ENCODE assay signal across 8 mouse cellular contexts in genomic region chr13:23299999-23300341, GRCm38 (mm10). TPM values are rescaled to one million over a fixed set of nuclear protein-coding genes. Genes with fewer than 3 reads are reported as not detected.
A peak's percentile ranks its signal among the peaks of the same experiment; 100 is the strongest.
DNase-seq lines count a peak whose midpoint lies in the region; ATAC-seq and TF ChIP-seq lines count a peak whose summit lies in the region.

No protein-coding gene starts in this region.

- H3K4me2 ChIP-seq in forebrain, embryonic 14.5 days (ENCODE audit: low read length) = peak overlapping the region; percentile 54
- H3K4me2 ChIP-seq in lung, postnatal 0 days (replicated peaks; ENCODE audit: low read depth, low read length) = peak overlapping the region; percentile 39

- H3K27ac ChIP-seq in forebrain, embryonic 14.5 days (ENCODE audit: low read depth, low read length) = no peak overlapping the region
- H3K27ac ChIP-seq in lung, postnatal 0 days (ENCODE audit: low read length) = no peak overlapping the region

- peaks cover 3% of the 10 kb centered on the region; the same call in 1 of the 2 replicates for H3K4me1 ChIP-seq in forebrain, embryonic 14.5 days (ENCODE audit: control insufficient read depth, insufficient read depth, low read length)
- no peaks in the 10 kb centered on the region for H3K4me1 ChIP-seq in lung, postnatal 0 days (ENCODE audit: insufficient read depth, low read depth, low read length)

- H3K4me3 ChIP-seq in forebrain, embryonic 14.5 days (ENCODE audit: low read depth, low read length) = peak overlapping the region; percentile 35
- peak overlapping the region; percentile 19; the same call in 1 of the 2 replicates for H3K4me3 ChIP-seq in lung, postnatal 0 days (ENCODE audit: low read depth, low read length)

- TF ChIP-seq EP300 in lung, postnatal 0 days (IDR thresholded peaks at IDR 0.05) = no peak

- 1% methylated on average over 13 of the region's 13 CpGs for WGBS in forebrain, embryonic 14.5 days
- WGBS in lung, postnatal 0 days = 2% methylated on average over 13 of the region's 13 CpGs

- H3K27me3 ChIP-seq in forebrain, embryonic 14.5 days (replicated peaks; ENCODE audit: control insufficient read depth, insufficient read depth, low read length) = 0 out of 2 replicates have a peak, but pooled peaks cover 7% of the 10 kb centered on the region
- no peaks in the 10 kb centered on the region for H3K27me3 ChIP-seq in lung, postnatal 0 days (replicated peaks; ENCODE audit: insufficient read depth, low read length)

- peak; percentile 59; the same call in 1 of the 2 replicates for ATAC-seq in forebrain, embryonic 14.5 days
- ATAC-seq in lung, postnatal 0 days = no peak

- H3K9ac ChIP-seq in forebrain, embryonic 14.5 days (ENCODE audit: low read length) = peak overlapping the region; percentile 1; the same call in 1 of the 2 replicates
- no peak overlapping the region for H3K9ac ChIP-seq in lung, postnatal 0 days (replicated peaks; ENCODE audit: low read depth)

- H3K36me3 ChIP-seq in forebrain, embryonic 14.5 days (ENCODE audit: control insufficient read depth, insufficient read depth, low read length) = no peaks in the 10 kb centered on the region
- H3K36me3 ChIP-seq in lung, postnatal 0 days (ENCODE audit: insufficient read depth, low read length) = no peaks in the 10 kb centered on the region

- no peak for TF ChIP-seq CTCF in lung, postnatal 0 days (IDR thresholded peaks at IDR 0.05)

- peak; percentile 42 for DNase-seq in ovary, postnatal 14 days (ENCODE audit: low spot score)
- no peak for DNase-seq in ovary, postnatal 10 days (ENCODE audit: low spot score)
- peak; percentile 17 for DNase-seq in adrenal gland, adult 8-10 months
- DNase-seq in forebrain, embryonic 14.5 days (ENCODE audit: low spot score) = peak; percentile 77
- peak; percentile 42 to 80 for DNase-seq in layer of hippocampus, adult 8-10 months (ENCODE audit: low spot score in 2 of 2)
- peak; percentile 25 for DNase-seq in lung, postnatal 0 days (ENCODE audit: low spot score)
- peak; percentile 77 for DNase-seq in right cerebral cortex, postnatal 25 days
- DNase-seq in thymus, postnatal 10 days (ENCODE audit: low spot score in 2 of 2) = no peak

- no peaks in the 10 kb centered on the region for H3K9me3 ChIP-seq in forebrain, embryonic 14.5 days (replicated peaks; ENCODE audit: control insufficient read depth, low read length)
- H3K9me3 ChIP-seq in lung, postnatal 0 days (ENCODE audit: low read length) = no peaks in the 10 kb centered on the region

RNA-seq across cellular contexts. Expression of gene Vmn1r223, which starts 53.0 kb away (rescaled TPM):
- total RNA-seq in adrenal gland, adult 8-10 months (2022) = not detected
- polyA plus RNA-seq in forebrain, embryonic 14.5 days (2014; fragmentation: Nextera tagmentation; extraction: Ambion mirVana) = not detected in 2 replicates
- not detected for total RNA-seq in layer of hippocampus, adult 8-10 months (2022)
- not detected in 2 replicates for polyA plus RNA-seq in lung, postnatal 0 days (2015; fragmentation: Nextera tagmentation; extraction: Ambion mirVana)

Comparison
In these comparisons a context has a peak if more than half of its experiments do, and no peak if none do; other contexts are left out.
1. DNase-seq: peak in ovary, postnatal 14 days (single experiment), adrenal gland, adult 8-10 months (single experiment), forebrain, embryonic 14.5 days (single experiment), layer of hippocampus, adult 8-10 months (2 of 2), lung, postnatal 0 days (single experiment) and right cerebral cortex, postnatal 25 days (single experiment); none in ovary, postnatal 10 days (single experiment) and thymus, postnatal 10 days (0 of 2).